Mouse (Mus musculus) frontal cortex, postnatal 25 days (tissue): ENCODE data around the gene Olfr519.

ENCODE experiments used
- DNase-seq, 2 experiments: peaks; one replicate each; pipeline ENCODE4 v3.0.0; 2022; ENCODE audit warnings: low spot score in 2 of 2

Olfr519 gene

GRCm38 (mm10) chr7:108894320-108894719, at the start of gene Olfr519:
Gene Olfr519 (minus strand): TSS chr7:108894420.
- no peak for DNase-seq

- no peak for DNase-seq
Measured at GRCm38 (mm10) chr7:108944002-108944401, 49.8 kb upstream of the Olfr519 start.

GRCm38 (mm10) chr7:108941466-108941865, 47.2 kb upstream of the Olfr519 start:
- no peak for DNase-seq

GRCm38 (mm10) chr7:108936591-108936990, 42.4 kb upstream of the Olfr519 start:
- DNase-seq: no peak

GRCm38 (mm10) chr7:108935411-108935810, 41.2 kb upstream of the Olfr519 start:
- no peak for DNase-seq

GRCm38 (mm10) chr7:108934836-108935235, 40.6 kb upstream of the Olfr519 start:
- DNase-seq: no peak

GRCm38 (mm10) chr7:108933794-108934731, 39.8 kb upstream of the Olfr519 start, which contains the start of gene Eif3f:
Gene Eif3f (plus strand): TSS chr7:108934417.
- DNase-seq: peak; percentile 96 to 98

GRCm38 (mm10) chr7:108929726-108930393, 35.6 kb upstream of the Olfr519 start, which contains the start of gene Nlrp10:
Gene Nlrp10 (minus strand): TSS chr7:108930178.
- DNase-seq: no peak

GRCm38 (mm10) chr7:108928280-108929188, 34.3 kb upstream of the Olfr519 start:
- no peak for DNase-seq

GRCm38 (mm10) chr7:108927043-108927442, 32.8 kb upstream of the Olfr519 start:
- DNase-seq: no peak

GRCm38 (mm10) chr7:108903969-108904368, 9.7 kb upstream of the Olfr519 start:
- DNase-seq: no peak

GRCm38 (mm10) chr7:108884906-108885305, 9.3 kb downstream of the Olfr519 start, which contains the start of gene Olfr518:
Gene Olfr518 (minus strand): TSS chr7:108885006.
- no peak for DNase-seq

GRCm38 (mm10) chr7:108872279-108872678, 21.9 kb downstream of the Olfr519 start, which contains the start of gene Olfr517:
Gene Olfr517 (minus strand): TSS chr7:108872379.
- no peak for DNase-seq

GRCm38 (mm10) chr7:108850429-108850828, 43.8 kb downstream of the Olfr519 start, which contains the start of gene Olfr516:
Gene Olfr516 (minus strand): TSS chr7:108850529.
- no peak for DNase-seq
